Mouse (Mus musculus): ENCODE data around the gene 4921536K21Rik. TPM values are rescaled to one million over a fixed set of nuclear protein-coding genes. Genes with fewer than 3 reads are reported as not detected.

4921536K21Rik gene
- total RNA-seq (2021) = under 1 TPM; 0.13 TPM
- long read RNA-seq, experiment 1, partial matches to known transcripts = 0 of 1 reads
- long read RNA-seq, experiment 1, other reads (novel, unspliced or antisense) = 1 of 1 reads
- long read RNA-seq, experiment 2 = 0 reads

- DNase-seq = peak; percentile 83
Observed at GRCm38 (mm10) chr11:3894406-3895281, at the start of gene 4921536K21Rik, which contains the start of gene Dusp18. TSS of gene 4921536K21Rik (minus strand) at chr11:3895098. TSS of gene Dusp18 (plus strand) at chr11:3895240.

GRCm38 (mm10) chr11:3941371-3941770, 46.5 kb upstream of the 4921536K21Rik start:
- DNase-seq = no peak

- DNase-seq = peak; percentile 4
Observed at GRCm38 (mm10) chr11:3937321-3937874, 42.5 kb upstream of the 4921536K21Rik start.

GRCm38 (mm10) chr11:3936318-3936717, 41.4 kb upstream of the 4921536K21Rik start:
- DNase-seq = no peak

- DNase-seq = peak; percentile 1
Observed at GRCm38 (mm10) chr11:3935135-3935534, 40.2 kb upstream of the 4921536K21Rik start.

- DNase-seq = peak; percentile 2
Observed at GRCm38 (mm10) chr11:3933756-3934285, 38.9 kb upstream of the 4921536K21Rik start.

- peak; percentile 84 for DNase-seq
Observed at GRCm38 (mm10) chr11:3931511-3932211, 36.8 kb upstream of the 4921536K21Rik start, which contains the start of gene Tcn2. TSS of gene Tcn2 (minus strand) at chr11:3932159.

GRCm38 (mm10) chr11:3930931-3931330, 36.0 kb upstream of the 4921536K21Rik start:
- DNase-seq = peak; percentile 1

GRCm38 (mm10) chr11:3930019-3930418, 35.1 kb upstream of the 4921536K21Rik start:
- peak; percentile 3 for DNase-seq

GRCm38 (mm10) chr11:3925916-3926315, 31.0 kb upstream of the 4921536K21Rik start:
- peak; percentile 4 for DNase-seq

GRCm38 (mm10) chr11:3922731-3923130, 27.8 kb upstream of the 4921536K21Rik start:
- DNase-seq = no peak

GRCm38 (mm10) chr11:3922115-3922514, 27.2 kb upstream of the 4921536K21Rik start:
- DNase-seq = no peak

GRCm38 (mm10) chr11:3921281-3921850, 26.5 kb upstream of the 4921536K21Rik start:
- DNase-seq = no peak

GRCm38 (mm10) chr11:3920476-3920875, 25.6 kb upstream of the 4921536K21Rik start:
- no peak for DNase-seq

GRCm38 (mm10) chr11:3918738-3919137, 23.8 kb upstream of the 4921536K21Rik start:
- DNase-seq = no peak

GRCm38 (mm10) chr11:3914109-3914840, 19.4 kb upstream of the 4921536K21Rik start, which contains the start of gene Slc35e4:
TSS of gene Slc35e4 (minus strand) at chr11:3914664.
- peak; percentile 74 for DNase-seq

- peak; percentile 95 for DNase-seq
Observed at GRCm38 (mm10) chr11:3913316-3914108, 18.6 kb upstream of the 4921536K21Rik start.

GRCm38 (mm10) chr11:3912875-3913271, 18.0 kb upstream of the 4921536K21Rik start:
- DNase-seq = peak; percentile 49

- DNase-seq = no peak
Observed at GRCm38 (mm10) chr11:3912100-3912874, 17.4 kb upstream of the 4921536K21Rik start.
